Mouse (Mus musculus) gastrocnemius, adult 18-20 months (tissue): ENCODE measurements around the gene Osbpl8. TPM values are rescaled to one million over a fixed set of nuclear protein-coding genes. Genes with fewer than 3 reads are reported as not detected.
"Not testable (repeated sequence)": the region's sequence is repeated elsewhere in the genome, so short reads cannot be mapped to it uniquely, and the experiment has no call there.

Experiments
- DNase-seq: peaks from one replicate; pipeline ENCODE4 v3.0.0; 2021; ENCODE audit warnings: low spot score
- total RNA-seq, 2 experiments: library from RNA; stranded (reverse); gene quantifications; 2 replicates each; pipeline ENCODE4 v1.2.3; 2021

Osbpl8 gene
- total RNA-seq, 2 experiments from 2014 or later, result 13.1 to 17.0 TPM

DNA sequence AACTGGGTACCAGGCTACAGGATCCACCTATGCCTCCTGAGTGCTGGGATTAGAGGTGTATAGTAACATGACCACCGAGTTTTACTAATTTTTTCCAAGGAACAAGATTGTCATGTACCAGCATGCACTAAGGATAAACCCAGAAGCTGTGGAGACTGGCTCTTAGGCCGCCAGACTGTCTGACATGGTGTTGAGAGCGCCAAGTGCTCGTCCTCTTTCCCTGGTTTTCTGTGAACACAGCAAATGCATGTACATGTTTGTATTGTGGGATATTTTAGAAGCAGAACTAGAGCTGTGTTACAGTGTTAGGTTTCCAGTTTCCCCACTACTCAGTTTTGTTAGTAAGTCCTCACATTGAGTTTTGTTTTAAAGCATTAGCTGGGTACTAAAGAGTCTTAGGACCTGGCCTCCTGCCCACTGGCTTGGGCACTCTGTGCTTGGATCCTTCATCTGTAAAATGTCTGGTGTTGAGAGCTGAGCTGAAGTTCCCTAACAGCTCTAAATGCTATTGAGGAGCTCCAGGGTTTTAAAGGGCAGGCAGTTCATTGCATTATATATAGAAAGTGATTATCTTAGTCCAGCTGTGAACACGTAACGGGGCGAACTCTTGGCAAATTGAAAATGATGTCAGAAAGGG, 19.2 kb downstream of the Osbpl8 start:
- DNase-seq, result peak; percentile 19

DNA sequence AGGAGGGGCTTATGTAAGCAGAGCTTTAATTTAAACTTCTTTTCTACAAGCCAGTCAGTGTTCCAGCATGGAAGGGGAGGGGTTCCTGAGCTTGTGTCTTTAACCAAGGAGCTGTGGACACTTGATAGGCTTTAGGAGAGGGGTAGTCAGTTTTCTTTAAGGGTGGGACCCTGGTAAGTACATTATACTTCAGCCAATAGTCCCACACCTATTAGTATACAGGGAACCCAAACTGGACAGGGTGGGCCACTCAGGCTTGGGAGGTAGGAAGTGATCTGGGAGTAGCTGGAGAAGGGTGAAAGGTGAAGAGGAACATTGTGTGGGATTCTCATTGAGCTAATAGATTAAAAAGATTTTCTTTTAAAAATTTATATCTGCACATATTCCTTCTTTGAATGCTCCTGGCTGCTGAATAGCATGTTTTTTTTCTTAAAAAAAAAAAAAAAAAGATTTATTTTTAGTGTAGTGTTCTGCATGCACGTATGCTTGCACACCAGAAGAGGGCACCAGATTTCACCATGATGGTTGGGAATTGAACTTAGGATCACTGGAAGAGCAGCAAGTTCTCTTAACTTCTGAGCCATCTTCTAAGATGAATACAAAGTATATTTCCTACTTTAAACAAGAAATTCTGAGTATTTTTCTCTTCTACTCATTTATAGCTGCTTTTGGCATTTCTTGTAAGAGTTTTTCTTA, 21.2 kb downstream of the Osbpl8 start:
- no peak for DNase-seq

DNA sequence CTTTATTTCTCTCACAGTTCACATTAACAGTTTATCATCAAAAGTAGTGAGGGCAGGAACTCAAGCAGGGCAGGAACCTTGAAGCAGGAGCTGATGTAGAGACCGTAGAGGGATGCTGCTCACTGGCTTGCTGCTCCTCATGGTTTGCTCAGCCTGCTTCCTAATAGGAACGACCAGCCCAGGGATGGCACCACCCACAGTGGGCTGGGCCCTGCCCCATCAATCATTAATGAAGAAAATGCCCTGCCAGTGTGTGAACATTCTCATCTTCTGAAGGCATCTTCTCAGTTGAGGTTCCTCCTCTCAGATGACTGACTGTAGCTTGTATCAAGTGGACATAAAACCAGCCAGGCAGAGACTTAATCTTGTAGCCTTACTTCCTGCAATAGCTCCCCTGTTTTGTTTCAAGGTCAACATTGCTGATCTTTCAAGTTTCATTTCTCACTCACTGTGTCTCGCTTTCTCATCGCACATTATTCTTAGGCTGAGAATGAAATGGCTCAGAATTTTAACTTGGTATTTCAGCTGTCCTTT, 24.5 kb downstream of the Osbpl8 start:
- no peak for DNase-seq

DNA sequence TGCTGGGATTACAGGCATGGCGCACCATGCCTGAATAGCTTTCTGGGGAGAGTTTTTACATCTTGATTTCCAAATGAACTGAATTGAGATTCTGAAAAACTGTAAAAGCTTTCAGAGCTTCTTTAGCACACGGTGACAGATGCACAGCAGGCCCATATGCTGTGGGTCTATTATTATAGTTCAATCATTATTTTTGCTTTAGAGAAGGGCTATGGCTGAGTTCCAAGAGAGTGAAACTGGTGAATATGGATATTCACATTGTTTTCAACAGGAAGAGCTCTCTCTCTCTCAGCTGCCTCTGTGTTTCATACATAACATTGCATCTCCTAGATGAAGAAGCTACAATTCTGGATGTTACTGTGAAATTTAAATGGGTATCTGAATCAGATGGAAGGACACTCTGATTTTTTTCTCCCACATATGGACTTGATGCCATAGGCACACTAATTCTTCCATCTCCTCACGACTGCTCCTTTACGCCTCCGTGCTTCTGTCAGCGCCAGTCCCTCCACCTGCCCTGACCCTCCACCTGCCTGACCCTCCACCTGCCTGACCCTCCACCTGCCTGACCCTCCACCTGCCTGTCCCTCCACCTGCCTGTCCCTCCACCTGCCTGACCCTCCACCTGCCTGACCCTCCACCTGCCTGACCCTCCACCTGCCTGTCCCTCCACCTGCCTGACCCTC, 25.7 kb downstream of the Osbpl8 start:
- DNase-seq, result no peak

GRCm38 (mm10) chr10:111193536-111193935, 29.0 kb downstream of the Osbpl8 start:
- DNase-seq, result no peak

DNA sequence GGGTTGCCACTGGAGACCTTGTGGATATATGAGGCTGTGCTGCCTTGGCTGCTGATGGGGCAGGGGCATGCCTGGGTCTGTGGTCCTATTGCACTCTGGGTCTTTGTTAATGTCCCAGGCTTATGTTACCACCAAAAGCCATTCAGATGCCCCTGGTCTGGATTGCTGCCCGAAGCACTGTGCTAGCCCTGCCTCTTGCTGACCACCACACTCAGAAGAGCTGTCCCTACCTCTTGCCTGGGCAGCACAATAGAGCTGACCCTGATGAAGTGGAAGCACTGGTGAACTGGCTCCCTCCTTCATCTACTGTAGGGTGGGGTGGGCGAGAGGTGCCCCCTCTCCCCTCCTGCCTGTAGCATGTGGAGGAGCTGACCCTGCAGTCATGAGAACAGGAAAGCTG, 31.6 kb downstream of the Osbpl8 start:
- DNase-seq, result no peak

DNA sequence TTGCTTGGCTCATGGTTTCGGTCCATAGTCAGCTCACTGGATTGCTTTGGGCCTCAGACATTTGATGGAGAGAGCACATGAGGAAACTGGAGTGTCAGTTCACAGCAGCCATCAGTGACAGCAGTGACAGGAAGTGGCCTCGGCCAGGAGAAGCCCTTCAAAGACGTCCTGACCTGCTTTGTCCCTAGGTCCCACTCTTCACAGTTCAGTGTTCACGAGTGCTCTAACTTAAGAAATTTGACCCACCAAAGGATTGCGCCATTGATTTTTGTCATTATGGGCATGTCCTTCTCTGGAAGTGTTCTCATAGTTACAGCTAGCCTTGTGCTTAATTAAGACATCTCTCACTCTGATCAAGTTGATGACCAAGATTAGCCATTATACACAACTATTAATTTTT, 34.2 kb downstream of the Osbpl8 start:
- not testable (repeated sequence) for DNase-seq

GRCm38 (mm10) chr10:111201120-111201519, 36.6 kb downstream of the Osbpl8 start:
- DNase-seq, result no peak

GRCm38 (mm10) chr10:111201666-111202065, 37.1 kb downstream of the Osbpl8 start:
- DNase-seq, result no peak

DNA sequence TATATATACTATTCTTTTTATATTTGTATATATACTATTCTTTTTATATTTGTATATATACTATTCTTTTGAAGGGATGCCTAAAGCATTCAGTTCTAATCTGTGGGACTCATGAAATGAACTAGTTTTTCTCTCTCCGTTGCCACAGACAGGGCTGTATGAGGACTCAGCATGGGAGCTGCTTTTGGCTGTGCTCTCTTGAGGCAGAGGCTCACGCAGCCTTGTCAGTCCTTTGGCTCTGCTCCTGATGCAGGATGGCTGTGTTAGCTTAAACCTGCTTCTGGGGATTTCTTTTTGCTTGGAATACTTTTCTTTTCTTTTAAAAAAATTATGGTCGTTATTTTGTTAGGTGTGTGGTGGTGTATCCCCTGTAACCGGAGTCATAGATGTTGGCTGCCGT, 39.5 kb downstream of the Osbpl8 start:
- DNase-seq, result no peak

GRCm38 (mm10) chr10:111205421-111205820, 40.9 kb downstream of the Osbpl8 start:
- no peak for DNase-seq

DNA sequence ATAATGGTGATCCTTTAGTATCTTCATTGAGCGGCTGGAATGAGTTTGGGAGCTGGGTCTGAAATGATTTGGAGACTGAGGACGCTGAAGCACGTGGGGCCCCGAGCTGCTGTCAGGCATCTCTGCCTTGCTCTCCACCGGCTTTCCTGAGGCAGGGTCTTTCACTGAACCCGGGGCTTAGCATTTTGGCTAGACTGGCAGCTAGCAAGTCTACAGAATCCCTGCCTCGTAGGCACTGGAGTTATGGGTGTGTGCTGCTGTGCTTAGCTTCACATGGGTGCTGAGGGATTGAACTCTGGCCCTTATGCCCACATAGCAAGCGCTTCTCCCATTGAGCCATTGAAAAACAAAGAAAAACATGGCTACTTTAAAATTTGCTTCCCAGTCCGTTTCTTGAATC, 42.8 kb downstream of the Osbpl8 start:
- no peak for DNase-seq

DNA sequence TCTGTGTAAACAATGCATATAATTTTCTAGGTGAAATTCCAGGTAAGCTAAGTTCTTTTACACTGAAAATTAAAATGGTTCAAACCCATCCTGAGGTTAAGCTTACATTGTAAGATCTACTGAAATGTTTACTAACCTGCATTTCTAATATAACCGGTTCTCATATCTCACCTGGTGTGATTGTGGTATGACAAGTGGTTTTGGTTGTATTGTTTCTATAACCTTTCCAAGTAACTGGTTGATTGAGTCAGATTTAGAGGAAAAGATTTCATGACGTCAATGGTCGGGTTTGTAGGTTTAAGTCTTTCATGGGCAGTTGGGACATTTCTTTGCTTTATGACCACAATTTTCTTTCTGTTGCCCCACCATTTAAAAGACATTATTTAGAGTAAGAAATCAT, 49.5 kb downstream of the Osbpl8 start:
- DNase-seq, result no peak

DNA sequence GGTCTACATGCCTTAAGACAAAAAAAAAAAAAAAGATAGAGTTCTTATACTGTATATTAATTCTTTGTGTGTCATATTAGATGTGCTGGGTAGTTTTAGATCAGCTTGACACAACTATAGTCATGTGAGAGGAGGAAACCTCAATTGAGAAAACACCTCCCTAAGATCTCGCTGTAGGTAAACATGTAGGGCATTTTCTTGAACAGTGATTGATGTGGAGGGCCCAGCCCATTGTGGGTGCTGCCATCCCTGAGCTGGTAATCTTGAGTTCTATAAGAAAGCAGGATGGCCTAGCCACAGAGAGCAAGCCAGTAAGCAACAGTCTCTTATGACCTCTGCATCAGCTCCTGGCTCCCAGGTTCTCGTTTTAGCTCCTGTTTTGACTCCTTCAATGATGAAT, 50.1 kb downstream of the Osbpl8 start:
- no peak for DNase-seq

DNA sequence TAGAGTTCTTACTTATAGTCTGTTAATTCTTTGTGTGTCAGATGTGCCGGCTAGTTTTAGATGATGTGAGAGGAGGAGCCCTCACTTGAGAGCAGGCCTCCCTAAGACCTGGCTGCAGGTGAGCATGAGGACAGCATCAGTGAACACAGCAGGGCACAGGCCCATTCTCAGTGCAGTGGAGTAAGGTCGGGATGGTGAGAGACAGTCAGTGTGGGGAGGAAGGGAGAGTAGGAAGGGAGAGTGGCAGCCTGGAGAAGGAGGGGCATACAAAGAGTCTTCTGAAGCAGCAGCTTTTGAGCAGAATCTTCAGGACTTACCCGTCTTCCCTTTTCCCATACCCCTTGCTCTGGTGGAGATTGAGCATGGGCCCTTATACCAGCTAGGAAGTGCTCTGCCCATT, 51.0 kb downstream of the Osbpl8 start:
- no peak for DNase-seq

DNA sequence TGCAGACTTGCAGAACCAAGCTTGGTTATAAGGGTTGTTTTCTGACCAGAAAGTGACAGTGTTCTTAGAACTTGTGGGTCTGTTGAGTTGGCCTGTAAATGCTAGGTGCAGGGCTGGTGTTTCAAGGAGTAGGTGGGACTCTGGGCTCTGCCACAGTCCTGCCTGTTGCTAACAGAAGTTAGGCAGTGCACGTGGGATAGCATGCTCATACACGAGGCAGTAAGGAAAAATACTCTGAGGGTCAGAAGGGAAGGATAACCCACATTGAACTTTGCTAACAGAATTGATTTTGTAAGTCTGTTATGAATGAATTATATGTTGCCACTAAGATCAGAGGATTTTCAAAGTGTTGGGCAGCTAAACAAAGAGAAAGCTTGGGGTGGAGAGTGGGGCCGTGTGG, 51.6 kb downstream of the Osbpl8 start:
- DNase-seq, result no peak

DNA sequence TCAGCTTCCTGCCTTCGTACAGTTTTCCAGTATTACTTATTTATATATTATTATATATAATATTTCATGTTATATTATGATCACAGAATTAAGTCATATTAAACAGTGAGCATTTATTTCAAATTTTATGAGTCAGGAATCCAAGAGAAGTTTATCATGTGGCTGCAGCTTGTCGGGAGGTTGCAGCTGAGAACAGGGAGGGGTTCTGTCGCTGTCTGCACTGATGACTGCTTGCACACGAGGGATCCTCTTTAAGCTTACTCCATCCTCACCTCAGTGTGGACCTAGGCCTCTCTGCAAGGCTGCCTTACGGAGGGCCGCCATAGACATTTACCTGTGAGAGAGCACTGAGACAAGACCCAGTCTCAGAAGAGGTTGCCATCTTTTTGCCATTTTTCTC, 58.0 kb downstream of the Osbpl8 start:
- DNase-seq, result no peak

- no peak for DNase-seq
Measured at GRCm38 (mm10) chr10:111223218-111223830, 58.8 kb downstream of the Osbpl8 start.

DNA sequence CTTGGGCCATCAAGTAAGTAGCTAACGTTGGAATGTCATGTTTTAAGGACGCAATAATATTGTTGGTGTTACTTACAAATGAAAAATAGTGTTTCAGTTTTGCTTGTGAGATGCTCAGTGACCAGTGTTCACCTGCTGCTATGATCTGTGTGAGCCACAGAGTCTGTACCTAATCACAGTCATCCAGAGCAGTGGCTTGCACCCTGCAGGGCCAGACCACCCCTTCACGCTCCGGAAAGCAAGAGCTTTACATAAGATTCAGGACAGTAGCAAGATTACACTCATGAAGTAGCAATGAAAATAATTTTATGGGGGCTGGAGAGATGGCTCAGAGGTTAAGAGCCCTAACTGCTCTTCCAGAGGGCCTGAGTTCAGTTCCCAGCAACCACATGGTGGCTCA, 60.1 kb downstream of the Osbpl8 start:
- DNase-seq, result no peak

DNA sequence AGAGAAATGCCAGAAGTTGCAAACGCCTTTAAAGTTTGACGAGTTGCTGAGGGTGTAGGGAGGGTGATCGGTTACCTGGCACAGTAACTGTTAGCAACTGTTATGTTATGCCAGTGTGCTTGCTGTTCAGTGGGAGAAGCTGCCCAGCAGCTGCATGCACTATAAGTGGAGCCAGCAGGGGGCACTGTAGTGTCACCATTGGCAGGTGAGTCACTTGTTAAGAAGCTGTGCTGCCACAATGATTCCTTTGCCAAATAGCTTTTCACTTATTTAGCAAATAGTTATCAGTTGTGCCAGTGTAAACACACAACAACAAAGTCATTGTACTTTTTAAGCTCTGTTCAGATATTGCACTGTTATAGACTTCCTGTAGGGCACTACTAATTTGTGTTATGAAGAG, 62.0 kb downstream of the Osbpl8 start:
- DNase-seq, result peak; percentile 89

DNA sequence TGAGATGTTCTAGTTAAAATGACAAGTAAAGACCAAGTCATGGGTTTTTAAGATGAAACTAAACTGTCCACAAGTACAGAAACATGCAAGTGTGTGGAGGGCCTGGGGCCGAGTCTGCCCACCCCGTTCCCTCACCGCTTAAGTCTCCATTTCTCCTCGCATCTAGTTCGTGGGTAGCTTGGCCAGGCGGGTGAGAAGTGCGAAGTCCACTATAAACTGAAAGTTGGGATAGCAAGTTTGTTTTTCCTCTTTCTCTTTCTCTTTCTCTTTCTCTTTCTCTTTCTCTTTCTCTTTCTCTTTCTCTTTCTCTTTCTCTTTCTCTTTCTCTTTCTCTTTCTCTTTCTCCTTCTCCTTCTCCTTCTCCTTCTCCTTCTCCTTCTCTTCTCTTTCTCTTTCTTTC, 67.7 kb downstream of the Osbpl8 start:
- not testable (repeated sequence) for DNase-seq

DNA sequence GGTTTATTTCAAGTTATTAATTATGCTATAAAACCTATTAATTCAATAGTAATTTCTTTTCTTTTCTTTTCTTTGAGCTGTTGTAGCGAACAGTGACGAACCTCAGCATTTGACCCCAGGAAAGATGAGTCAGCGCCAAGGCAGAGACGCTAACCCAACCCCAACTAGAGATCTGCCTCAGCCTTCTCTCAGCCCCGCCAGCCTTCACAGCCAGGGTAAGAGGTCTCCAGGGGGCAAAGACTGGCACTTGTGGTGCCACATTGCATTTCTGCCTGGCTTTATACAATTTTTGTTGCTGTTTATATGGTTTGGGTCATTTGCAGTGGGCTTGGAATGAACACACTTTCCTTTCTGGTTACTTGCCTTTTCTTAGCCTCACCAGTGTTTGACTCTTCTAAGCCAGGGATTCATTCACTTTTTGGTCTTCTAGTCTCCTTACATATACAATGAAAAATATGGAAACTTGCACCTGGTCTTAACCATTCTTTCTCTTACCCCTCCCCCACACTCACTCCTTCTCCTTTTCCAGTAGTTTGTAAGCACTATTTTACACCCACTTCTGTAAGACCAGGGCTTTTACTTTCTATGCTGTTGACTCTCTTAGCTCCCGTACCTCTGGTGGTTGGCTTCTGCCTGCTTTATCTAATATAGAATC, 69.1 kb downstream of the Osbpl8 start:
- DNase-seq, result no peak
